Mouse (Mus musculus): ENCODE results near the gene Slc34a2. TPM values are rescaled to one million over a fixed set of nuclear protein-coding genes. Genes with fewer than 3 reads are reported as not detected.

The Slc34a2 gene
- total and polyA plus RNA-seq, 2 experiments from 2014 or later, result 0.29 to 0.68 TPM

GRCm38 (mm10) chr5:53047951-53048350 lies 10.1 kb downstream of the Slc34a2 start:
- Histone ChIP-seq H3K4me3 (ENCODE audit: low read length) (no peak overlapping the region), H3K27ac (no peak overlapping the region), H3K9ac (replicated peaks; ENCODE audit: low read length) (no peak overlapping the region), H3K27me3 (ENCODE audit: insufficient read depth, low read length) (peaks cover 14% of the 10 kb centered on the region), H3K4me1 (ENCODE audit: insufficient read depth, low read length) (no peaks in the 10 kb centered on the region), H3K9me3 (ENCODE audit: low read length) (no peaks in the 10 kb centered on the region), H3K4me2 (ENCODE audit: low read depth, low read length) (no peak overlapping the region), H3K36me3 (ENCODE audit: insufficient read depth, low read length) (no peaks in the 10 kb centered on the region)
- ATAC-seq, result no peak
- DNase-seq (ENCODE audit: low spot score), result no peak
- no peak for TF ChIP-seq CTCF (IDR thresholded peaks at IDR 0.05; ENCODE audit: low read depth)
- 31% methylated on average over 6 of the region's 6 CpGs for WGBS

- WGBS, result 50% methylated on average over 4 of the region's 4 CpGs
- Histone ChIP-seq H3K9me3 (ENCODE audit: low read length) (no peaks in the 10 kb centered on the region), H3K36me3 (ENCODE audit: insufficient read depth, low read length) (no peaks in the 10 kb centered on the region), H3K4me2 (ENCODE audit: low read depth, low read length) (peak overlapping the region; percentile 64), H3K27me3 (ENCODE audit: insufficient read depth, low read length) (peaks cover 14% of the 10 kb centered on the region), H3K9ac (replicated peaks; ENCODE audit: low read length) (peak overlapping the region; percentile 37; the same call in 1 of the 2 replicates), H3K27ac (no peak overlapping the region), H3K4me3 (ENCODE audit: low read length) (peak overlapping the region; percentile 36), H3K4me1 (ENCODE audit: insufficient read depth, low read length) (no peaks in the 10 kb centered on the region)
- DNase-seq (ENCODE audit: low spot score) (no peak), ATAC-seq (peak; percentile 51; the same call in 1 of the 2 replicates)
- no peak for TF ChIP-seq CTCF (IDR thresholded peaks at IDR 0.05; ENCODE audit: low read depth)
Observed at GRCm38 (mm10) chr5:53048599-53048998, 10.7 kb downstream of the Slc34a2 start.

- no peak for TF ChIP-seq CTCF (IDR thresholded peaks at IDR 0.05; ENCODE audit: low read depth)
- H3K4me3 ChIP-seq (ENCODE audit: low read length), result peak overlapping the region; percentile 36
- peak; percentile 63 for ATAC-seq
- no peaks in the 10 kb centered on the region for H3K4me1 ChIP-seq (ENCODE audit: insufficient read depth, low read length)
- DNase-seq (ENCODE audit: low spot score), result peak; percentile 37
- peaks cover 14% of the 10 kb centered on the region for H3K27me3 ChIP-seq (ENCODE audit: insufficient read depth, low read length)
- WGBS, result 2% methylated on average over 39 of the region's 39 CpGs
- H3K36me3 ChIP-seq (ENCODE audit: insufficient read depth, low read length), result no peaks in the 10 kb centered on the region
- no peak overlapping the region for H3K27ac ChIP-seq
- peak overlapping the region; percentile 37; the same call in 1 of the 2 replicates for H3K9ac ChIP-seq (replicated peaks; ENCODE audit: low read length)
- H3K4me2 ChIP-seq (ENCODE audit: low read depth, low read length), result peak overlapping the region; percentile 64
- H3K9me3 ChIP-seq (ENCODE audit: low read length), result no peaks in the 10 kb centered on the region
Observed at GRCm38 (mm10) chr5:53049046-53049445, 11.2 kb downstream of the Slc34a2 start.

GRCm38 (mm10) chr5:53050963-53051362 lies 13.1 kb downstream of the Slc34a2 start:
- WGBS, result 65% methylated on average over 1 of the region's 1 CpGs
- Histone ChIP-seq H3K4me3 (ENCODE audit: low read length) (no peak overlapping the region), H3K27ac (no peak overlapping the region), H3K9me3 (ENCODE audit: low read length) (no peaks in the 10 kb centered on the region), H3K4me1 (ENCODE audit: insufficient read depth, low read length) (no peaks in the 10 kb centered on the region), H3K27me3 (ENCODE audit: insufficient read depth, low read length) (peaks cover 14% of the 10 kb centered on the region), H3K36me3 (ENCODE audit: insufficient read depth, low read length) (no peaks in the 10 kb centered on the region), H3K4me2 (ENCODE audit: low read depth, low read length) (no peak overlapping the region), H3K9ac (replicated peaks; ENCODE audit: low read length) (no peak overlapping the region)
- TF ChIP-seq CTCF (IDR thresholded peaks at IDR 0.05; ENCODE audit: low read depth), result no peak
- no peak for ATAC-seq
- no peak for DNase-seq (ENCODE audit: low spot score)

GRCm38 (mm10) chr5:53053246-53053645 lies 15.4 kb downstream of the Slc34a2 start:
- TF ChIP-seq CTCF (IDR thresholded peaks at IDR 0.05; ENCODE audit: low read depth), result no peak
- no peaks in the 10 kb centered on the region for H3K4me1 ChIP-seq (ENCODE audit: insufficient read depth, low read length)
- H3K36me3 ChIP-seq (ENCODE audit: insufficient read depth, low read length), result no peaks in the 10 kb centered on the region
- no peak overlapping the region for H3K4me3 ChIP-seq (ENCODE audit: low read length)
- no peaks in the 10 kb centered on the region for H3K9me3 ChIP-seq (ENCODE audit: low read length)
- no peak for DNase-seq (ENCODE audit: low spot score)
- no peak overlapping the region for H3K27ac ChIP-seq
- H3K27me3 ChIP-seq (ENCODE audit: insufficient read depth, low read length), result peaks cover 13% of the 10 kb centered on the region
- H3K9ac ChIP-seq (replicated peaks; ENCODE audit: low read length), result no peak overlapping the region
- WGBS, result 93% methylated on average over 2 of the region's 2 CpGs
- H3K4me2 ChIP-seq (ENCODE audit: low read depth, low read length), result no peak overlapping the region
- no peak for ATAC-seq

GRCm38 (mm10) chr5:53061532-53062130 lies 23.8 kb downstream of the Slc34a2 start:
- no peaks in the 10 kb centered on the region for H3K9me3 ChIP-seq (ENCODE audit: low read length)
- no peak for TF ChIP-seq CTCF (IDR thresholded peaks at IDR 0.05; ENCODE audit: low read depth)
- ATAC-seq, result no peak

GRCm38 (mm10) chr5:53074553-53074952 lies 36.7 kb downstream of the Slc34a2 start:
- WGBS, result 77% methylated on average over 6 of the region's 6 CpGs
- no peak for TF ChIP-seq CTCF (IDR thresholded peaks at IDR 0.05; ENCODE audit: low read depth)

More at GRCm38 (mm10) chr5:53061532-53062130, 23.8 kb downstream of the Slc34a2 start:
- no peaks in the 10 kb centered on the region for H3K36me3 ChIP-seq (ENCODE audit: insufficient read depth, low read length)
- H3K4me1 ChIP-seq (ENCODE audit: insufficient read depth, low read length), result no peaks in the 10 kb centered on the region
- no peaks in the 10 kb centered on the region for H3K27me3 ChIP-seq (ENCODE audit: insufficient read depth, low read length)
- no peak overlapping the region for H3K27ac ChIP-seq
- no peak overlapping the region for H3K4me3 ChIP-seq (ENCODE audit: low read length)
- DNase-seq (ENCODE audit: low spot score), result no peak
- H3K9ac ChIP-seq (replicated peaks; ENCODE audit: low read length), result no peak overlapping the region
- H3K4me2 ChIP-seq (ENCODE audit: low read depth, low read length), result no peak overlapping the region
- 89% methylated on average over 9 of the region's 9 CpGs for WGBS

More at GRCm38 (mm10) chr5:53074553-53074952, 36.7 kb downstream of the Slc34a2 start:
- no peaks in the 10 kb centered on the region for H3K27me3 ChIP-seq (ENCODE audit: insufficient read depth, low read length)
- no peak overlapping the region for H3K9ac ChIP-seq (replicated peaks; ENCODE audit: low read length)
- H3K36me3 ChIP-seq (ENCODE audit: insufficient read depth, low read length), result no peaks in the 10 kb centered on the region
- no peaks in the 10 kb centered on the region for H3K4me1 ChIP-seq (ENCODE audit: insufficient read depth, low read length)
- no peaks in the 10 kb centered on the region for H3K9me3 ChIP-seq (ENCODE audit: low read length)
- H3K4me2 ChIP-seq (ENCODE audit: low read depth, low read length), result no peak overlapping the region
- no peak for DNase-seq (ENCODE audit: low spot score)
- no peak overlapping the region for H3K27ac ChIP-seq
- H3K4me3 ChIP-seq (ENCODE audit: low read length), result no peak overlapping the region
- no peak for ATAC-seq
